Mouse (Mus musculus): ENCODE measurements at regions not wholly inside any gene's neighbourhood (a gene's known extent, or its start where the extent isn't known, plus 50 kb on each side); places are given as distances from the start of the nearest gene placed in this dataset.

GRCm38 (mm10) chr7:90037736-90038135 lies 57.0 kb upstream of the Eed start:
- no peak for TF ChIP-seq CTCF (IDR thresholded peaks at IDR 0.05; ENCODE audit: borderline replicate concordance, control insufficient read depth, extremely low read depth, insufficient read depth, low read length, poor library complexity)
- TF ChIP-seq POLR2A (IDR thresholded peaks at IDR 0.05; ENCODE audit: control insufficient read depth, extremely low read depth, insufficient read depth, low read length, poor library complexity), result no peak

Measured in thymus, adult 2 months (tissue).